Mouse (Mus musculus) hindbrain, embryonic 11.5 days (tissue): ENCODE data around the gene Prkch. TPM values are rescaled to one million over a fixed set of nuclear protein-coding genes. Genes with fewer than 3 reads are reported as not detected.

Experiments used
- ATAC-seq: fragments of 200-750 bp; cut with Nextera tagmentation; 2 replicates; pipeline ENCODE4 v1.8.0; 2017; ENCODE audit warnings: mild to moderate bottlenecking, moderate TSS enrichment, moderate library complexity; ENCODE audit not compliant: low FRiP score
- DNase-seq: peaks from one replicate; pipeline ENCODE4 v3.0.0-alpha.2; 2015; ENCODE audit warnings: low spot score
- H3K27ac ChIP-seq: fragments of 300-500 bp; sonication (generic); 2 replicates; pipeline ENCODE4 v1.5.1; 2014; ENCODE audit warnings: mild to moderate bottlenecking, low read depth, low read length
- H3K27me3 ChIP-seq: fragments of 300-500 bp; sonication (generic); 2 replicates; pipeline ENCODE4 v1.6.1; 2014; ENCODE audit warnings: mild to moderate bottlenecking, low read length, moderate library complexity, mixed read lengths; ENCODE audit not compliant: control insufficient read depth, insufficient read depth
- H3K36me3 ChIP-seq: fragments of 300-500 bp; sonication (generic); 2 replicates; pipeline ENCODE4 v1.6.1; 2014; ENCODE audit warnings: mild to moderate bottlenecking, low read length, moderate library complexity, mixed read lengths; ENCODE audit not compliant: control insufficient read depth, insufficient read depth
- H3K4me1 ChIP-seq: fragments of 300-500 bp; sonication (generic); replicated peaks from 2 replicates; pipeline ENCODE4 v1.6.1; 2014; ENCODE audit warnings: low read length, mixed read lengths; ENCODE audit not compliant: control insufficient read depth, insufficient read depth
- H3K4me2 ChIP-seq: fragments of 300-500 bp; sonication (generic); replicated peaks from 2 replicates; pipeline ENCODE4 v1.6.1; 2014; ENCODE audit warnings: mild to moderate bottlenecking, low read depth, low read length
- H3K4me3 ChIP-seq: fragments of 300-500 bp; sonication (generic); 2 replicates; pipeline ENCODE4 v1.5.1; 2014; ENCODE audit warnings: low read depth, low read length
- H3K9ac ChIP-seq: fragments of 300-500 bp; sonication (generic); 2 replicates; pipeline ENCODE4 v1.6.1; 2014; ENCODE audit warnings: low read depth, low read length
- H3K9me3 ChIP-seq: fragments of 300-500 bp; sonication (generic); 2 replicates; pipeline ENCODE4 v1.6.1; 2016; ENCODE audit warnings: low read length; ENCODE audit not compliant: control insufficient read depth
- WGBS: fragments of 180-500 bp; shearing (Covaris S2); extraction: QIAGEN DNeasy Blood & Tissue Kit; methylation state at CpG from one replicate; pipeline ENCODE4 v1.1.7; 2014; 5-methylcytosine and 5-hydroxymethylcytosine counted together
- polyA plus RNA-seq: library from polyadenylated mRNA; unstranded; fragments of >200 nt; fragmentation: Nextera tagmentation; extraction: Ambion mirVana; gene quantifications from 2 replicates; pipeline ENCODE4 v1.2.1, GENCODE M21; 2014

Gene Prkch
- polyA plus RNA-seq, 1 experiment from 2014 or later: 10.5 TPM

GRCm38 (mm10) chr12:73710846-73711245 lies 126.2 kb downstream of the Prkch start:
- Histone ChIP-seq H3K36me3 (no peaks in the 10 kb centered on the region), H3K9ac (no peak overlapping the region), H3K4me1 (no peaks in the 10 kb centered on the region), H3K27me3 (0 out of 2 replicates have a peak, but pooled peaks cover 2% of the 10 kb centered on the region), H3K9me3 (no peaks in the 10 kb centered on the region), H3K4me3 (no peak overlapping the region), H3K4me2 (no peak overlapping the region), H3K27ac (no peak overlapping the region)
- 88% methylated on average over 5 of the region's 5 CpGs for WGBS
- ATAC-seq (no peak), DNase-seq (no peak)

GRCm38 (mm10) chr12:73712122-73712521 lies 127.5 kb downstream of the Prkch start:
- Histone ChIP-seq H3K9ac (no peak overlapping the region), H3K36me3 (no peaks in the 10 kb centered on the region), H3K4me1 (no peaks in the 10 kb centered on the region), H3K4me2 (no peak overlapping the region), H3K27ac (no peak overlapping the region), H3K9me3 (no peaks in the 10 kb centered on the region), H3K4me3 (no peak overlapping the region), H3K27me3 (0 out of 2 replicates have a peak, but pooled peaks cover 2% of the 10 kb centered on the region)
- WGBS: 36% methylated on average over 6 of the region's 6 CpGs
- ATAC-seq (no peak), DNase-seq (no peak)

- 89% methylated on average over 5 of the region's 5 CpGs for WGBS
- Histone ChIP-seq H3K36me3 (no peaks in the 10 kb centered on the region), H3K4me2 (no peak overlapping the region), H3K9me3 (no peaks in the 10 kb centered on the region), H3K4me1 (no peaks in the 10 kb centered on the region), H3K4me3 (no peak overlapping the region), H3K27me3 (0 out of 2 replicates have a peak, but pooled peaks cover 1% of the 10 kb centered on the region), H3K9ac (no peak overlapping the region), H3K27ac (no peak overlapping the region)
- DNase-seq (no peak), ATAC-seq (no peak)
Measured at GRCm38 (mm10) chr12:73714589-73714988, 130.0 kb downstream of the Prkch start.

GRCm38 (mm10) chr12:73715331-73715730 lies 130.7 kb downstream of the Prkch start:
- H3K4me1 ChIP-seq: no peaks in the 10 kb centered on the region
- H3K27me3 ChIP-seq: no peaks in the 10 kb centered on the region
- DNase-seq (no peak), ATAC-seq (no peak)
- H3K4me3 ChIP-seq: no peak overlapping the region
- H3K36me3 ChIP-seq: no peaks in the 10 kb centered on the region
- no peak overlapping the region for H3K27ac ChIP-seq
- H3K9ac ChIP-seq: no peak overlapping the region
- H3K4me2 ChIP-seq: no peak overlapping the region
- 91% methylated on average over 2 of the region's 2 CpGs for WGBS
- no peaks in the 10 kb centered on the region for H3K9me3 ChIP-seq

GRCm38 (mm10) chr12:73715954-73716731 lies 131.5 kb downstream of the Prkch start:
- no peaks in the 10 kb centered on the region for H3K36me3 ChIP-seq
- no peaks in the 10 kb centered on the region for H3K27me3 ChIP-seq
- H3K9me3 ChIP-seq: no peaks in the 10 kb centered on the region
- H3K9ac ChIP-seq: no peak overlapping the region
- no peak overlapping the region for H3K4me3 ChIP-seq
- no peak for ATAC-seq
- no peak for DNase-seq
- H3K27ac ChIP-seq: no peak overlapping the region
- WGBS: 80% methylated on average over 21 of the region's 21 CpGs
- no peak overlapping the region for H3K4me2 ChIP-seq
- H3K4me1 ChIP-seq: no peaks in the 10 kb centered on the region

- DNase-seq (no peak), ATAC-seq (no peak)
- H3K27ac ChIP-seq: no peak overlapping the region
- H3K36me3 ChIP-seq: no peaks in the 10 kb centered on the region
- H3K4me3 ChIP-seq: no peak overlapping the region
- H3K9ac ChIP-seq: no peak overlapping the region
- no peak overlapping the region for H3K4me2 ChIP-seq
- no peaks in the 10 kb centered on the region for H3K27me3 ChIP-seq
- WGBS: 88% methylated on average over 10 of the region's 10 CpGs
- H3K4me1 ChIP-seq: no peaks in the 10 kb centered on the region
- no peaks in the 10 kb centered on the region for H3K9me3 ChIP-seq
Measured at GRCm38 (mm10) chr12:73718036-73718435, 133.4 kb downstream of the Prkch start.

- Histone ChIP-seq H3K9ac (no peak overlapping the region), H3K27me3 (peaks cover 3% of the 10 kb centered on the region; the same call in 1 of the 2 replicates), H3K4me3 (no peak overlapping the region), H3K4me1 (no peaks in the 10 kb centered on the region), H3K36me3 (no peaks in the 10 kb centered on the region), H3K9me3 (no peaks in the 10 kb centered on the region), H3K27ac (no peak overlapping the region), H3K4me2 (no peak overlapping the region)
- no peak for DNase-seq
- no peak for ATAC-seq
Measured at GRCm38 (mm10) chr12:73719816-73720215, 135.2 kb downstream of the Prkch start.

- no peak overlapping the region for H3K4me3 ChIP-seq
Measured at GRCm38 (mm10) chr12:73720466-73720865, 135.9 kb downstream of the Prkch start.

GRCm38 (mm10) chr12:73722060-73722459 lies 137.5 kb downstream of the Prkch start:
- 70% methylated on average over 3 of the region's 3 CpGs for WGBS
- ATAC-seq (no peak), DNase-seq (no peak)
- Histone ChIP-seq H3K27me3 (peaks cover 13% of the 10 kb centered on the region; the same call in 1 of the 2 replicates), H3K9ac (no peak overlapping the region), H3K4me2 (no peak overlapping the region), H3K4me1 (no peaks in the 10 kb centered on the region), H3K36me3 (no peaks in the 10 kb centered on the region), H3K27ac (no peak overlapping the region), H3K9me3 (no peaks in the 10 kb centered on the region), H3K4me3 (no peak overlapping the region)

More at GRCm38 (mm10) chr12:73720466-73720865, 135.9 kb downstream of the Prkch start:
- no peak overlapping the region for H3K9ac ChIP-seq
- no peak overlapping the region for H3K27ac ChIP-seq
- H3K9me3 ChIP-seq: no peaks in the 10 kb centered on the region
- ATAC-seq (no peak), DNase-seq (no peak)
- H3K4me2 ChIP-seq: no peak overlapping the region
- H3K27me3 ChIP-seq: peaks cover 3% of the 10 kb centered on the region; the same call in 1 of the 2 replicates
- 91% methylated on average over 2 of the region's 2 CpGs for WGBS
- no peaks in the 10 kb centered on the region for H3K36me3 ChIP-seq
- no peaks in the 10 kb centered on the region for H3K4me1 ChIP-seq
